Mouse (Mus musculus) embryonic facial prominence, embryonic 10.5 days (tissue): Measurements from ENCODE around the gene Nox1. TPM values are rescaled to one million over a fixed set of nuclear protein-coding genes. Genes with fewer than 3 reads are reported as not detected.

Experiments
- DNase-seq: peaks from one replicate; pipeline ENCODE4 v3.0.0-alpha.2; 2017; ENCODE audit warnings: low spot score
- H3K27ac ChIP-seq: fragments of 300-500 bp; sonication (generic); replicated peaks from 2 replicates; pipeline ENCODE4 v1.5.1; 2016; ENCODE audit warnings: mild to moderate bottlenecking
- H3K27me3 ChIP-seq: fragments of 300-500 bp; sonication (generic); replicated peaks from 2 replicates; pipeline ENCODE4 v1.6.1; 2016; ENCODE audit warnings: low read depth, mild to moderate bottlenecking; ENCODE audit not compliant: poor library complexity, severe bottlenecking
- H3K36me3 ChIP-seq: fragments of 300-500 bp; sonication (generic); replicated peaks from 2 replicates; pipeline ENCODE4 v1.6.1; 2016; ENCODE audit warnings: mild to moderate bottlenecking, moderate library complexity
- H3K4me1 ChIP-seq: fragments of 300-500 bp; sonication (generic); 2 replicates; pipeline ENCODE4 v1.6.1; 2016
- H3K4me3 ChIP-seq: fragments of 300-500 bp; sonication (generic); 2 replicates; pipeline ENCODE4 v1.5.1; 2016; ENCODE audit warnings: mild to moderate bottlenecking, moderate library complexity
- H3K9me3 ChIP-seq: fragments of 300-500 bp; sonication (generic); 2 replicates; pipeline ENCODE4 v1.6.1; 2016; ENCODE audit warnings: mild to moderate bottlenecking
- WGBS: fragments of 180-500 bp; shearing (Covaris S2); methylation state at CpG from one replicate; pipeline ENCODE4 v1.1.7; 2016; 5-methylcytosine and 5-hydroxymethylcytosine counted together
- microRNA-seq: library from miRNA; unstranded; fragments of <30 nt; microRNA quantifications from one replicate; pipeline ENCODE4, GENCODE M21; 2017
- polyA plus RNA-seq: library from polyadenylated mRNA; unstranded; fragments of >200 nt; fragmentation: Nextera tagmentation; extraction: Ambion mirVana; gene quantifications from 2 replicates; pipeline ENCODE4 v1.2.1, GENCODE M21; 2016

Nox1 gene
- polyA plus RNA-seq, 1 experiment from 2014 or later: not detected

- Histone ChIP-seq H3K4me1 (no peaks in the 10 kb centered on the region), H3K9me3 (no peaks in the 10 kb centered on the region), H3K4me3 (no peak overlapping the region), H3K27ac (no peak overlapping the region), H3K36me3 (no peaks in the 10 kb centered on the region), H3K27me3 (peaks cover 38% of the 10 kb centered on the region)
- no peak for DNase-seq
- WGBS: 71% methylated on average over 2 of the region's 2 CpGs
Observed at GRCm38 (mm10) chrX:134102641-134103040, 119.1 kb downstream of the Nox1 start.

DNA sequence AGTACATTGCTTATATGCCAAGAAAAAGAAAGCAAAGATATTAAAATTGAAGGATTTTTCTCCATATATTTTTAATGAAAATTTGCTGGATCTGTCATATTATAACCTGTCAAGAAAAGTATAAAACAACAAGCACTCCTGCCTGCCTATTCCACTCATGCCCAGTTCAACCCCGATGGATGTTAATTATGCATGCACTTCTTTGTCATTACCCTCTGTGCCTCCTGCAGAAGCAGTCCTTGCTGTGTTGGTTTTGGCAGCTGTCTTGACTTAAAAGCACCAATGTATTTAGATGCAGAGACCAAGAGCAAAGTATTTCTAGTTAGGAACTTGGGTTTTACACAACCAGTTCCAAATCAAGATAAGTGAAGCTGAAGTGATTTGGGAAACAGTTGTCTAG lies 136.3 kb downstream of the Nox1 start:
- Histone ChIP-seq H3K4me3 (no peak overlapping the region), H3K36me3 (peaks cover 41% of the 10 kb centered on the region), H3K9me3 (no peaks in the 10 kb centered on the region), H3K4me1 (no peaks in the 10 kb centered on the region), H3K27me3 (peaks cover 36% of the 10 kb centered on the region), H3K27ac (no peak overlapping the region)
- no peak for DNase-seq
- 75% methylated on average over 1 of the region's 1 CpGs for WGBS

DNA sequence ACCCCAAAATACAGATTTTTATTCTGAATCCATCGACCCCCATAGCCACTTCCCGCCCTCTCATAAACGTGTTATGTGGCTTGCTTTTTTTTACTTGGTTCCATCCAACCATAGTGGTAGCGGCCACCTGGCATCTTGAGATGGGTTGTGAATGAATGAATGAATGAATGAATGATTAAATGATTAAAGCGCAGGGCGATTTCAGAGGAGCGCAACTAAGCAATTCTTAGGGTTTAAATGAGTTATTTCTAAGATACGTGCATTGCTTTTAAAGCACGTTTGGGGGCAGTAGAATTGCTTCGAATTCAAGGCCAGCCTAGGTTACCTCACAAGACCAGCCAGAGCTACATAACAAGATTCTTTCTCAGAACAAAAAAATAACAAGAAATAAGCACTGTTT lies 162.0 kb downstream of the Nox1 start:
- Histone ChIP-seq H3K4me1 (no peaks in the 10 kb centered on the region), H3K27me3 (peaks cover 33% of the 10 kb centered on the region), H3K9me3 (peaks cover 6% of the 10 kb centered on the region; the same call in 1 of the 2 replicates), H3K4me3 (peak overlapping the region; percentile 69), H3K36me3 (peaks cover 37% of the 10 kb centered on the region), H3K27ac (peak overlapping the region; percentile 92)
- WGBS: 14% methylated on average over 10 of the region's 10 CpGs
- DNase-seq: no peak

- peak within 1 kb of the TSS; percentile 92 for H3K27ac ChIP-seq
- 17% methylated on average over 77 of the region's 77 CpGs for WGBS
- peak within 1 kb of the TSS; percentile 69 for H3K4me3 ChIP-seq
- DNase-seq: peak; percentile 94
- peaks cover 6% of the 10 kb centered on the region; the same call in 1 of the 2 replicates for H3K9me3 ChIP-seq
- H3K27me3 ChIP-seq: peaks cover 30% of the 10 kb centered on the region
- H3K36me3 ChIP-seq: peaks cover 31% of the 10 kb centered on the region
- H3K4me1 ChIP-seq: no peaks in the 10 kb centered on the region
Observed at GRCm38 (mm10) chrX:134058987-134059712, 162.6 kb downstream of the Nox1 start, which contains the start of gene Cstf2. Gene Cstf2 (plus strand): TSS chrX:134059187.

DNA sequence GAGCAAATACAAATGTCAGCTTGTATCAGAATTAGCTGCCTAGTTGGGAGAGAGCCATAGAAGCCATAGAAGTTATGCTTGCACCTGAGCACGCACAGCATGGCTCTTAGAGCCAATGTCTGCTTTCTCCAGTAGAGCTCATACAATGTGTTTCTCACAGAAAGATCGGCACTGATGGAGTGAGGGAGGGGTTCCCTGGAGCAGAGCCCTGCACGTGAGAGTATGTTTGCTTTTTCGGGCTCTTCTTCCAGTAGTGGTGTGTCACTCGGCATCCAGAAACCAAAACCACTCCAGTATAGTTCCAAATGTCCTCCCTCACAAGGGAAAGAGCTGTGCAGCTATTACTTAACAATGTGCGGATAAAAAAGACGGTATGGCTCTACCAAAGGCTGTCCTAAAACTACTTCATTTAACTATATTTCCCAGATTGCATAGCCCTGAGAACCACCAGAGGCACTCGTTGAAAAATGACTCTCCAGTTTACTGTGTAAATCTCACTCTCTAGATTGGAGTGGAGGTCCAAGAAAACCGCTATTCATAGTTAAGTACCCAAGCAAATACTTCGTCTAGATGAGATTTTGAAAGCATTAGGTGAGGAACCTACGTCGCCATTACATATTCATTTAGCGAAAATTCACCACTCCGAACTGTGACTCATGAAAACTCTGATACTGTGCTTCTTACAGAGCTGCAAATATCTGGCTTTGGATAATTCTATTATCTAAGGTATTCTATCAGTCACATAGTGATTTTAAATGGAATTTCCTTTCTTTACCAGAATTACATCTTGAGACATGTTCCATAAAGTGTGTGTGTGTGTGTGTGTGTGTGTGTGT lies 163.5 kb downstream of the Nox1 start:
- Histone ChIP-seq H3K4me1 (no peaks in the 10 kb centered on the region), H3K27me3 (peaks cover 39% of the 10 kb centered on the region), H3K27ac (peak overlapping the region; percentile 92), H3K4me3 (peak overlapping the region; percentile 69), H3K36me3 (peaks cover 24% of the 10 kb centered on the region), H3K9me3 (peaks cover 6% of the 10 kb centered on the region; the same call in 1 of the 2 replicates)
- DNase-seq: no peak
- 80% methylated on average over 14 of the region's 14 CpGs for WGBS

GRCm38 (mm10) chrX:134056897-134057296 lies 164.9 kb downstream of the Nox1 start:
- H3K36me3 ChIP-seq: peaks cover 12% of the 10 kb centered on the region
- no peak for DNase-seq
- 85% methylated on average over 2 of the region's 2 CpGs for WGBS
- H3K9me3 ChIP-seq: peaks cover 6% of the 10 kb centered on the region; the same call in 1 of the 2 replicates
- H3K27me3 ChIP-seq: peaks cover 36% of the 10 kb centered on the region
- H3K27ac ChIP-seq: no peak overlapping the region
- no peak overlapping the region for H3K4me3 ChIP-seq
- no peaks in the 10 kb centered on the region for H3K4me1 ChIP-seq

- peaks cover 23% of the 10 kb centered on the region for H3K27me3 ChIP-seq
- no peaks in the 10 kb centered on the region for H3K4me1 ChIP-seq
- WGBS: 71% methylated on average over 1 of the region's 1 CpGs
- no peak for DNase-seq
- H3K4me3 ChIP-seq: no peak overlapping the region
- no peaks in the 10 kb centered on the region for H3K36me3 ChIP-seq
- no peak overlapping the region for H3K27ac ChIP-seq
- H3K9me3 ChIP-seq: no peaks in the 10 kb centered on the region
Observed at GRCm38 (mm10) chrX:134048994-134049393, 172.8 kb downstream of the Nox1 start.

Small RNAs within 50 kb of the gene (microRNA-seq; reads per million reads assigned to microRNA genes)
- gene Mir3112: 0.91 reads per million

Other genes starting within 250 kb of the Nox1 start
- 1.6 and 1.7 TPM in 2 replicates for gene Sytl4, start 240.1 kb downstream of the Nox1 start, polyA plus RNA-seq
- gene Cstf2, start 162.8 kb downstream of the Nox1 start, polyA plus RNA-seq: 68.1 and 68.3 TPM in 2 replicates
- gene Xkrx, start 59.9 kb downstream of the Nox1 start, polyA plus RNA-seq: not detected in 2 replicates
- gene Arl13a, start 34.5 kb downstream of the Nox1 start, polyA plus RNA-seq: not detected in 2 replicates
- gene Trmt2b, start 55.0 kb upstream of the Nox1 start, polyA plus RNA-seq: 8.0 and 8.3 TPM in 2 replicates
- 5.1 and 7.9 TPM in 2 replicates for gene Tmem35a, start 73.3 kb upstream of the Nox1 start, polyA plus RNA-seq
- gene Cenpi, start 86.1 kb upstream of the Nox1 start, polyA plus RNA-seq: 29.5 and 29.7 TPM in 2 replicates
- 1.4 and 1.8 TPM in 2 replicates for gene Drp2, start 182.6 kb upstream of the Nox1 start, polyA plus RNA-seq